Mouse (Mus musculus) MEL (cell line): ENCODE data around the gene Card11.
A peak's percentile ranks its signal among the peaks of the same experiment; 100 is the strongest.

Experiments used
- ELF1 ChIP-seq: IDR thresholded peaks from 2 replicates; pipeline ENCODE4 v1.6.1; 2014; ENCODE audit warnings: low read depth, mild to moderate bottlenecking, inconsistent platforms, low read length, improper control_type of control experiment, moderate library complexity
- RAD21 ChIP-seq: IDR thresholded peaks from 2 replicates; pipeline ENCODE4 v1.6.1; 2011; ENCODE audit warnings: mild to moderate bottlenecking, low read depth, low read length, improper control_type of control experiment

- TF ChIP-seq RAD21 (peak; percentile 89), ELF1 (no peak)
Observed at GRCm38 (mm10) chr5:140847300-140847729, 153.1 kb downstream of the Card11 start.
